Mouse (Mus musculus) liver, adult 2 months (tissue): ENCODE measurements around the gene Ugt8a. TPM values are rescaled to one million over a fixed set of nuclear protein-coding genes. Genes with fewer than 3 reads are reported as not detected.

Experiments used
- DNase-seq: peaks from one replicate; pipeline ENCODE4 v3.0.0-alpha.2; 2011; ENCODE audit warnings: low read depth, low spot score; ENCODE audit errors: extremely low read depth
- H3K27ac ChIP-seq: fragments of 200-500 bp; replicated peaks from 2 replicates; pipeline ENCODE4 v1.5.1; 2012; ENCODE audit warnings: low read depth, mild to moderate bottlenecking, control low read depth, inconsistent platforms, low read length; ENCODE audit not compliant: insufficient read depth
- H3K27me3 ChIP-seq: fragments of 200-500 bp; 2 replicates; pipeline ENCODE4 v1.6.1; 2012; ENCODE audit warnings: mild to moderate bottlenecking, moderate library complexity, low read length, inconsistent platforms; ENCODE audit not compliant: control insufficient read depth, insufficient read depth
- H3K36me3 ChIP-seq: fragments of 200-500 bp; 2 replicates; pipeline ENCODE4 v1.6.1; 2012; ENCODE audit warnings: low read length, inconsistent platforms; ENCODE audit not compliant: control insufficient read depth, insufficient read depth
- H3K4me1 ChIP-seq: fragments of 200-500 bp; 2 replicates; pipeline ENCODE4 v1.6.1; 2011; ENCODE audit warnings: low read length; ENCODE audit not compliant: control insufficient read depth, insufficient read depth
- H3K4me3 ChIP-seq: fragments of 200-500 bp; 2 replicates; pipeline ENCODE4 v1.5.1; 2011; ENCODE audit warnings: low read depth, mild to moderate bottlenecking, control low read depth, low read length, moderate library complexity; ENCODE audit not compliant: insufficient read depth
- H3K79me2 ChIP-seq: fragments of 200-500 bp; 2 replicates; pipeline ENCODE4 v1.6.1; 2012; ENCODE audit warnings: inconsistent platforms, mild to moderate bottlenecking, low read length, moderate library complexity; ENCODE audit not compliant: control insufficient read depth, insufficient read depth
- H3K9ac ChIP-seq: fragments of 200-500 bp; 2 replicates; pipeline ENCODE4 v1.6.1; 2012; ENCODE audit warnings: low read depth, mild to moderate bottlenecking, control low read depth, inconsistent platforms, low read length
- CTCF ChIP-seq: fragments of 200-500 bp; IDR thresholded peaks from 2 replicates; pipeline ENCODE4 v1.5.1; 2011; ENCODE audit warnings: low read depth, low read length, control low read depth
- POLR2A ChIP-seq: fragments of 200-500 bp; IDR thresholded peaks from 2 replicates; pipeline ENCODE4 v1.6.1; 2011; ENCODE audit warnings: low read length, control low read depth; ENCODE audit not compliant: insufficient read depth; ENCODE audit errors: extremely low read depth
- WGBS: fragments of 180-500 bp; shearing (Covaris S2); methylation state at CpG from one replicate; pipeline ENCODE4 v1.1.7; 2018; 5-methylcytosine and 5-hydroxymethylcytosine counted together
- polyA plus RNA-seq: library from polyadenylated mRNA; depleted of rRNA; stranded (reverse); fragments of >200 nt; gene quantifications from 2 replicates; pipeline ENCODE4 v1.2.3, GENCODE M21; 2012
- total RNA-seq: library from RNA; depleted of rRNA; stranded (reverse); fragments of >200 nt; gene quantifications from 2 replicates; pipeline ENCODE4 v1.2.3, GENCODE M21; 2014

Gene Ugt8a
- total and polyA plus RNA-seq, 2 experiments, result 0.37 TPM; not detected in 1

DNA sequence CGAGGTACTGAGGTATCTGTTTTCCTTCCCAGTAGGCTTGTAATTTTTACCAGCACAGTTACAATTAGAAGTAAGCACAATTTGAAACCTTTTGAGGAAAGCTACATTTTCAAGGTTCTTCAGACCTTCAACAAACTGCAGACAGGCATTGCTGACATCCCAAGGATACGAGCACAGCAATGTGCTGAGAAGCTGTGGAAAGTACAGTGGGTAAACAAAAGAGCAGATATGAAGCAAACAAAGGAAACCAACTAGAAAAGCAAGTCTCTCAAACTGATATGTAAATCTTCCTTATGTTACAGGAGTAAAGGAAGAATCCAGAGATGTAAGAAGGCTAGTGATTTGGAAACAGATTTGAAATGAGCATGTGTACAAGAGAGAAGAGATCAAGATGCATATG is 54.0 kb downstream of the Ugt8a start:
- Histone ChIP-seq H3K36me3 (no peaks in the 10 kb centered on the region), H3K4me1 (no peaks in the 10 kb centered on the region), H3K4me3 (no peak overlapping the region), H3K79me2 (no peaks in the 10 kb centered on the region), H3K27me3 (no peaks in the 10 kb centered on the region), H3K27ac (no peak overlapping the region), H3K9ac (no peak overlapping the region)
- 36% methylated on average over 2 of the region's 2 CpGs for WGBS
- no peak for DNase-seq
- TF ChIP-seq CTCF, result no peak
- TF ChIP-seq POLR2A, result no peak

- Histone ChIP-seq H3K36me3 (no peaks in the 10 kb centered on the region), H3K4me3 (no peak overlapping the region), H3K27me3 (no peaks in the 10 kb centered on the region), H3K79me2 (no peaks in the 10 kb centered on the region), H3K9ac (no peak overlapping the region), H3K4me1 (no peaks in the 10 kb centered on the region), H3K27ac (no peak overlapping the region)
- no peak for DNase-seq
- no peak for TF ChIP-seq CTCF
Measured at GRCm38 (mm10) chr3:125883009-125883408, 55.4 kb downstream of the Ugt8a start.

GRCm38 (mm10) chr3:125881835-125882234 is 56.6 kb downstream of the Ugt8a start:
- DNase-seq, result no peak
- no peak for TF ChIP-seq POLR2A
- TF ChIP-seq CTCF, result no peak
- no peak overlapping the region for H3K4me3 ChIP-seq
- no peaks in the 10 kb centered on the region for H3K27me3 ChIP-seq
- no peak overlapping the region for H3K27ac ChIP-seq
- H3K79me2 ChIP-seq, result no peaks in the 10 kb centered on the region
- H3K4me1 ChIP-seq, result no peaks in the 10 kb centered on the region
- H3K9ac ChIP-seq, result no peak overlapping the region
- H3K36me3 ChIP-seq, result no peaks in the 10 kb centered on the region

DNA sequence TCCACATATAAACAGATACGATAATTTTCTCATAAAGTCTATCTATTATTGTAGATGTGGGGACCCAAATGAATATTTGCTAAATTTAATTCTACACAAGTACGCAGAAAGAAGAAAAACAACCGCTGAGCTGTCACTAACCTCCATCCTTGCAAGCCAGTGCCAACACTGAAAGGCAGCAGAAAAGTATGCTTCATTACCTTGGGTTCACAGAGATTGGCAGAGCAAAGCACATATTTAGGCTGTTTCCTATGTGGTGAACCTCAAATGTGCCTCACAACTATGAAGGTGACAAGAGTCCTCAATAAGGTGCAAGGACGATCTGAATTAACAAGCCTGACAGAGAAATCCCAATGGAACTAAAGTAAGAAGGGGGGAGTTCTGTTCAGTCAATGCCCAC is 64.0 kb downstream of the Ugt8a start:
- Histone ChIP-seq H3K4me1 (no peaks in the 10 kb centered on the region), H3K79me2 (no peaks in the 10 kb centered on the region), H3K27me3 (no peaks in the 10 kb centered on the region), H3K27ac (no peak overlapping the region), H3K4me3 (no peak overlapping the region), H3K36me3 (no peaks in the 10 kb centered on the region), H3K9ac (no peak overlapping the region)
- TF ChIP-seq POLR2A, result no peak
- no peak for TF ChIP-seq CTCF
- no peak for DNase-seq
- 87% methylated on average over 4 of the region's 4 CpGs for WGBS

DNA sequence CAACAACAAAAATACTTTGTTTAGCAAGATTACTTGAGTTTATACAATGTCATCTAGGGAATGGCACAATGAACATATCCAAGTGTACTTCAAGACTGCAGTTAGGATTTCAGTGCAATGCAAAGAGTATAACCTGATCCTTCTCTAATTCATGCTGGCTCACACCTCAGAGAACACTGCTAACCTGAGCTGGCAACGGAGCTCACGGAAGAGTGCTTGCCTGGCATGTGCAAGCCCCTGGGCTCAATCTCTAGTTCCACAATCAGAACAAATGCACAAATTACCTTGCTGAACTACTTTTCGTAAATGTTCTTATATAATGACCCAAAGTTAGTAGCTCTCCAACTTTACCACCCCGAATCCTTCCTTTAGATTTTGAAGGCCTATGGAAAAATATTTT is 68.5 kb downstream of the Ugt8a start:
- no peak for DNase-seq
- Histone ChIP-seq H3K4me3 (no peak overlapping the region), H3K4me1 (no peaks in the 10 kb centered on the region), H3K27ac (no peak overlapping the region), H3K79me2 (no peaks in the 10 kb centered on the region), H3K9ac (no peak overlapping the region), H3K27me3 (no peaks in the 10 kb centered on the region), H3K36me3 (no peaks in the 10 kb centered on the region)
- 84% methylated on average over 4 of the region's 4 CpGs for WGBS
- TF ChIP-seq POLR2A, result no peak
- TF ChIP-seq CTCF, result no peak

- DNase-seq, result no peak
- Histone ChIP-seq H3K79me2 (no peaks in the 10 kb centered on the region), H3K9ac (no peak overlapping the region), H3K27me3 (no peaks in the 10 kb centered on the region), H3K27ac (no peak overlapping the region), H3K4me1 (no peaks in the 10 kb centered on the region), H3K4me3 (no peak overlapping the region), H3K36me3 (no peaks in the 10 kb centered on the region)
- TF ChIP-seq POLR2A, result no peak
- TF ChIP-seq CTCF, result no peak
- WGBS, result 59% methylated on average over 3 of the region's 3 CpGs
Measured at GRCm38 (mm10) chr3:125861601-125862000, 76.8 kb downstream of the Ugt8a start.
